Mouse (Mus musculus) c-Kit-negative CD71-positive TER-119-positive erythroid progenitor cells, embryonic 14.5 days (primary cell): ENCODE measurements around the gene Trp53rka.
"Not testable (repeated sequence)": the region's sequence is repeated elsewhere in the genome, so short reads cannot be mapped to it uniquely, and the experiment has no call there.

ENCODE experiments used
- DNase-seq: peaks from one replicate; pipeline ENCODE4 v3.0.0-alpha.2; 2013; ENCODE audit warnings: low read depth, low spot score

Gene Trp53rka

GRCm38 (mm10) chr2:165492648-165493553 lies at the start of gene Trp53rka:
Gene Trp53rka (minus strand): TSS chr2:165493324.
- DNase-seq, result no peak

DNA sequence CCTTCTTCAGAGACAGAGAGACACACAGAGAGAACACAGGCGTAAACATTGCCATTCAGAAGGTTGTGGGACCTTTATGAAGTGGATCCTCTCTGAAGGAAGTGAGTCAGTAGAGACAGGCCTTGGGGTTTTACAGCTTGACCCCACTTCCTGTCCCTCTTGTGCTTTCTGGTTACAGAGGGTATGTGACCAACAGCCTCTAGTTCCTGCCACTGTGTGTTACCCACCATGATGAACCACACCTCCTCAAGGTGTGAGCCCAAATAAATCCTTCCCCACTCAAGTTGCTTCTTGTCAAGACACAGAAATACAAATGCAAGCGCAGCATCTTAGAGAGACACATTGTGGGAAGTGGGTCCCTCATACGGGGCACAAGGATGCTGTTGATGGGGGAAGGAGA lies 47.9 kb upstream of the Trp53rka start:
- no peak for DNase-seq

DNA sequence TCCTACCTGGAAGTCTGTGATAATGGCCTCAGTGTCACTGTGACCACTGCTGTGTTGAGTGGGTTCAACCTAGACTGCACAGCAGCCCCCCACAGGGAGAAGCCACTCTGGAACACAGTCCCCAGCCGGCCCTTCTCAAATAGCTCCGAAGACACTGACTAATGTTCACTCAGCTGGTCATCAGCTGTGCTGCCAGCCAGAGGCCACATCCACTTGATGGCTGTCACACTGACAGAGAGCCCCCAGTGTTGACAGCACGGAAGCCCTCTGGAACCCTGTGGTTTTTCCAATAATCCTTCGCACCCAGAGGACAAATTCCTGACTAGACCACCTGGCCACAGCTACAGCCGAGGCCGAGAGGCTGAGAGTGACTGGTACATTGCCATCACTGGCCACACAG lies 40.7 kb upstream of the Trp53rka start:
- DNase-seq, result no peak

GRCm38 (mm10) chr2:165529106-165529505 lies 36.0 kb upstream of the Trp53rka start:
- peak; percentile 27 for DNase-seq

DNA sequence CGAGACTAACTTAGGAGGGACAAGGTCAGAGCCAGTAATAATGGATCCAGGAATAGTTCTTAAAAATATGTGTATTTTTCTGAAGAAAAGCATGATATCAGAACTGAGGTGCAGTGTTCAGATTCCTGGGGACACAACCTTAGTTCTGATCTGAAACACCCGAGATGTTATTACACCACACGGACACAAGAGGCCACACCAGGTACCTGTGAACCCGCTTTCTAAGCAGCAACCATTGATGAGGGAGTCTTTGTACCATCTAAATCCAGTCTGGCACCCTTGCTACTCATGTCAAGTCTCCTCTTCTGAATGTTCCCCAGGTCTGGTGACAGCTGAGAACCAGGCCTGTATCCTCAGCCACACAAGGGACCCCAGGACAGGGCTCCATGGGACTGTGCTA lies 32.5 kb upstream of the Trp53rka start:
- no peak for DNase-seq

DNA sequence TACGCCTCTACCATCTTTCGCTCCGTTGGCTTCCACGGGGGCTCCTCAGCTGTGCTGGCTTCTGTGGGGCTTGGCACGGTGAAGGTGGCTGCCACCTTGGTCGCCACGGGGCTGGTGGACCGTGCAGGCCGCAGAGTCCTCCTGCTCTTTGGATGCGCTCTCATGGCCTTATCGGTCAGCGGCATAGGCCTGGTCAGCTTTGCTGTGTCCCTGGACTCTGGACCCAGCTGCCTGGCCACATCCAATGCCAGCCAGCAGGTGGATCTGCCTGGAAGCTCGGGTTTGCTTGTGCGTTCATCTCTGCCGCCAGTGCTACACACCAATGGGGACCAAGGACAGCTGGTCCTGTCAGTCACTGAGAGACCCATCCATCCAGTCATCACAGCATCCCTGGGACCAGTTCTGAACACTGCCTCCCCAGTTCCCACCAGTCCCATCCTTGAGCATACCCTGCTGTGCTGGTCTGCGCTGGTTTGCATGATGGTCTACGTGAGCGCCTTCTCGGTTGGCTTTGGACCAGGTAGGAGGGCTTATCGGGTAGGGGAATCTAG lies 22.1 kb upstream of the Trp53rka start:
- no peak for DNase-seq

DNA sequence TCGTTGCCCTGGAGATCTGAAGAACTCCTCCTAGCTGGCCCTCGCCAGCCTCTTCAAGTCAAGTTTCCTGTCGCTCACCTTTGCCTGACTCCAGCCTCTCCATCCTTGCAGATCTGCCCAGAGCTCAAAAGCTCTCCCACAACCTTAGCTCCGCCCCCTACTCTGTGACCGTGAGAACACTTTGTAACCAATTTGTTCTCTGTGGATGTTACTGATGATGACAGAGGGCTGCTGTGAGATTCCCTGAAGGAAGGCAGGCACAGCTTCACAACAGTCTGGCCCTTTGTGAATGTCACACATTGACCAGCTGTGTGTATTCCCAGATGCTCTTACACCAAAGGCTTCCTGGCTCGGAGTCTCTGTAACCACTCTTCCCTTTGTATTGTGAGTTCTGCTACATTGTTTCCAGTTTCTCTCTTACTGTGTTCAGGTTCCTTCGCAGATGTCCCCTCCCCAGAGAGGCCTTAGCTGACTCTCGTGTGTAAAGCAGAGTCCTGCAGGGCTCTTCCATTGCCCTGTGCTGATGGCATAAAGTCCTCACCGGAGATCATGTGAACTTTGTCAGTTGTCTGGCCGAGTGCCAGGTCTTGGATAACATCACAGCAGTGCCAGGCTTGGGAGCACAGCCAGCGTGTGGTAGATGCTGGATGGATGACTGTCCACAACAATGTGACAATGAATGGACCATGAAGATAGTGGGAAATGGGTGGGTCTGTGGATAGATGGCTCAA lies 19.9 kb upstream of the Trp53rka start:
- no peak for DNase-seq

- no peak for DNase-seq
Measured at GRCm38 (mm10) chr2:165512426-165512825, 19.3 kb upstream of the Trp53rka start.

DNA sequence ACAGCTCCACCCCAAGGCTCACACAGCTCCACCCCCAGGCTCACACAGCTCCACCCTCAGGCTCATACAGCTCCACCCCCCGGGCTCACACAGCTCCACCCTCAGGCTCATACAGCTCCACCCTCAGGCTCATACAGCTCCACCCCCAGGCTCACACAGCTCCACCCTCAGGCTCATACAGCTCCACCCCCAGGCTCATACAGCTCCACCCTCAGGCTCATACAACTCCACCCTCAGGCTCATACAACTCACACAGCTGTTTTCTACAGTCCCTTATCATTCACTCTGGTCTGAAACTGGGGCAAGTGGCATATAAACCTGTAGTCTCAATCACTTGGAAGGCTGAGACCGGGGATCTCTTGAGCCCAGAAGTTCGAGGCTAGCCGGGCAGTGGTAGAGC lies 18.4 kb upstream of the Trp53rka start:
- not testable (repeated sequence) for DNase-seq

GRCm38 (mm10) chr2:165510914-165511458 lies 17.9 kb upstream of the Trp53rka start:
- DNase-seq, result not testable (repeated sequence)

GRCm38 (mm10) chr2:165510466-165510865 lies 17.3 kb upstream of the Trp53rka start:
- no peak for DNase-seq

- DNase-seq, result no peak
Measured at GRCm38 (mm10) chr2:165509686-165510085, 16.6 kb upstream of the Trp53rka start.

GRCm38 (mm10) chr2:165503259-165504203 lies 10.4 kb upstream of the Trp53rka start, which contains the start of gene Slc2a10:
Gene Slc2a10 (plus strand): TSS chr2:165503787.
- no peak for DNase-seq

DNA sequence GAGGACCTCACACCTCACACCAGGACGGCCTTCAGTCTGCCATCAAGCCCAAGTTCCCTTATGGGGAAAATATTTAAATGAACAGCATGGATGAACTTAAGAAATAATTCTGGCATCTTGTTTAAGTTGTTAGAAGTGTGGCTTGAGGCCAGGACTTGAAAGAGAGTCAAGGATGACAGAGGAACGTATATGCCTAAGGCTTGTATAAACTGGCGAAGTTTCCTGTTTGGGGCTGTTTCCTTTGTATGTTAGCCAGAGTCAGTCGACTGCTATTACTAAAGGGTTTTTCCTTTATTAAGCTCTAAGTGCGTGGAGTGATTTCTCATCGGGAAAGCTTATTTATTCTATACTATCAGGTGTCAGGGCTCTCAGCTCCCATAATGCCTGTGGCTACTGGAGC lies 5.7 kb upstream of the Trp53rka start:
- no peak for DNase-seq

DNA sequence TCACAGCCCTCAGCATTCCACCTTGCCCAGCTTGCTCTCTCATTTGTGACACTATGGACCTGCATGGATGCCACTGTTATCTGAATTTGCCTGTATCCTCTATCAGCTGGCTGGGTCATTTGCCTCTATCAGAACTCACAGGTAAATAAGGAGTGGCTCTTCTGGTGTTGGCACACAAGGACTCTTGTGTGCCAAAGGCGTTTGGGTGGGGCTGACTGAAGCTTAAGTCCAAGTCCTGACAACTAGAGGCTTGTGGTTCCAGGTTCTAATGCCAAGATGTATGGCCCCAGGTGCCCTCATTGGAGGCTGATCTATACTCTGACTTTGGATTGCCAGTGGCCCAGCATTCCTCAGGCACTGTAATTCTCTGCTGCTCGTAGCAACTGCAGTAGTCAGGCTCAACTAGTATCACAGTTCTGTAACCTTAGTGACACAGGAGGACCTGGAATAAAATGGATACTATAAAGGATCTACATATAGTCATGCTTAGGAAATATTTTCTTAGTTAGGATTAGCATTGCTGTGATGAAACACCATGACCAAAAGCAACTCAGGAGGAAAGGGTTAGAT lies 4.7 kb upstream of the Trp53rka start:
- no peak for DNase-seq

DNA sequence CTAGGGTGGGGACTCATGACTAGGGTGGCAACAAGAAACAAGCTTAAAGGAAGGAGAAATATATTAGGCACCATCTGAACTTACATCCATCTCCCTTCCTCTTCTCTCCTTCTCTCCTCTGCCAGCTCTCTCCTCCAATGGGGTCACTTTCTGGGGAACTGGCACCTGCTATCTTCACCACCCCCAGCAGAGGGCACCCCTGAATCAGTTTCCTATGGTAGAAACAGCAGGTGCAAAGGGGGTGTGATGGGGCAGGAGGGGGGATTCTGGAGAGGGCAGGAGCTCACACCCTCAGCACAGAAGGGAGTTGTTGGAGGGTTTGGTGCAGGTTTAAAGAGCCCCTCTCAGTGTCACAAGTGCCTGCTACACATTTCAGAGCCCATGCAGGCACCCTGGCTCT lies 3.1 kb upstream of the Trp53rka start:
- DNase-seq, result no peak

DNA sequence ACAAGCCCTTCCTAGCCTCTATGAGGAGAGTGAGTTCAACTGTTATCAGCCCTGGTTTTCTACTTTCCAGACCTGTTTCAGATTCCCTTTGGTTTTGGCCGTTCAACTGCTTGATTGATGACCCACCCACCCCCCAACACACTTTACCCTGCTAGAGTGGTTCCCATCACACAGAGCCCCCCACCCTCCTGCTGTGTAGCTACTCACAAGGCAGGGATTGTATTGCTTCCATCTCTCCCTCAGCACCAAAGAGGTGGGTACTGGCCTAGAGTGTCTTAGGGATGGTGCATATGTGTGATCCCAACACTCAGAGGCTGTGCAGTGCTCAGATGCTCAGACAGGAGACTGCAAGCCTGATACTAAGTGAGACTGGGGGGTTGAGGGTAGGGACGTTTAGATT lies 1.4 kb upstream of the Trp53rka start:
- no peak for DNase-seq

- DNase-seq, result no peak
Measured at GRCm38 (mm10) chr2:165493587-165494210, 575 bp upstream of the Trp53rka start.

DNA sequence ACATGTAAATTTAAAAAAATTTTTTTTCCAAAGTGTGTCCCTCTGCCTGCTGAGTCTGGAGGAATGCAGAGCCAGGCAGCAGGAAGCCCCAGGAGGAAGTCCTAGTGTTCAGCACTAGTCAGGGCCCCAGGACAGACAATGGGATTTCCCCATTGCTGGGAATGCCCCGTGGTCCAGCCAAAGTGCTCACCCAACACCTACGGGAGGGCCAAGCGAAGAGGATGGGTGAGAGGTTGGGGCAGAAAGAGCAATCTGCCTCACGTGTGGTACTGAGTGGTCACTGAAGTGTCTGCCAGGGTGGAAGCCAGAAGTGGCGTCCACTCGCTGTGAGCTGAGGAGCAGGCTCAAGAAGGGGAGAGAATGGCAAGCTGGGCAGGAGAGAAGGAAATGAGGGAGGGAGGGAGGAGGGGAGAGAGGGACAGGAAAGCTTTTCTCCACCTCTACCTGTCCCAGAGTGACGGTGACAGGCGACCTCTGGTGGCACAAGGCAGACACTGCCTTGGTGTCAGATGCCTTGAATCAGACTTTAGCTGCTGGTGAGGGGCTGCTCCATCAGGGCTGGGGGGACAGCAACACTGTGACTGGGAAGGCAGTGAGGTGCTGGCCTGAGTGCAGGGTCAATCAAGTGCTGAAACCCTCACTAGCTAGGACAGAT lies 6.1 kb downstream of the Trp53rka start:
- no peak for DNase-seq

- DNase-seq, result no peak
Measured at GRCm38 (mm10) chr2:165486401-165486800, 6.7 kb downstream of the Trp53rka start.
